Mouse (Mus musculus): ENCODE results near the gene Fam57a. TPM values are rescaled to one million over a fixed set of nuclear protein-coding genes. Genes with fewer than 3 reads are reported as not detected.

Gene Fam57a
- polyA plus RNA-seq (2015; fragmentation: Nextera tagmentation; extraction: Ambion mirVana), result 36.9 and 38.8 TPM in 2 replicates

DNA sequence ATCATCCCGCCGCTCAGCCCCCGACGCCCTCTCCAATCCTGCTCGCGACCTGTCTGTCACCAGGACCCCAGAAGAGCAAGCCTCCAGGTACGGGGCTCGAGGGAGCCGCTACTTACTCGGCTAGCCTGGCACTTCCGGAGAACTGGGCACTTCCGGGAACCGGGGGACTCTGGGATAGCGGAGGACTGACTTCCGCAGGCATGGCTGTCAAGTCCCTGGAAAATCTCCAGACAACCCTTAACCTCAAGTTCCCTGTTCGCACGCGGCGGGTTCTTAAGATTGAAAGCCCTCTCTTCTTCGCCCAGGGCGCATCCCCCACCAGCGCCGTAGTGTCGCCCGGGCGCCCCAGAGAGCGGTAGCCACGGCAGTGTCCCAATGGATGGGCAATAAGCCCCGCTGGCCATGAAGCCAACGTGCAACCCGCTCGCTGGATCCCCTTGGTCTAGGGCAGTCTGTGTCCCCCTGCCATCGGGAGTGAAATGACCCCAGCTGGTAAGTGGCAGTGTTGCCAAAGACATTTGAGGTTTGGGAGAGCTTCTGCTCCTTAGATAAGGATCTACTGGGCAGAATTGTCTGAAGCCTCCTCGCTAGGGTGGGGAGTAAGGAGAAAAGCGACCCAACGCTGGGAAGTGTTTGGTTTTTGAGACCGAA is at the start of gene Fam57a, which contains the start of gene Vps53:
TSS of gene Fam57a (plus strand) at position 177 of the 651 bp plus-strand sequence.
TSS of gene Vps53 (minus strand) at position 153 of the 651 bp plus-strand sequence.
- under 1% methylated on average over 36 of the region's 37 CpGs for WGBS
- ATAC-seq (ENCODE audit: low read depth), result peak; percentile 90
- peaks cover 7% of the 10 kb centered on the region for H3K4me1 ChIP-seq (replicated peaks; ENCODE audit: control insufficient read depth, insufficient read depth, low read length)
- peak within 1 kb of the TSS; percentile 84 for H3K9ac ChIP-seq (ENCODE audit: low read length)
- H3K4me2 ChIP-seq (ENCODE audit: low read depth, low read length), result peak within 1 kb of the TSS; percentile 93
- no peaks in the 10 kb centered on the region for H3K27me3 ChIP-seq (ENCODE audit: control insufficient read depth, insufficient read depth, low read depth, low read length)
- peak within 1 kb of the TSS; percentile 60 for H3K27ac ChIP-seq (ENCODE audit: low read length)
- no peaks in the 10 kb centered on the region for H3K9me3 ChIP-seq (ENCODE audit: control insufficient read depth, low read length)
- 0 out of 2 replicates have a peak, but pooled peaks cover 2% of the 10 kb centered on the region for H3K36me3 ChIP-seq (ENCODE audit: control insufficient read depth, insufficient read depth, low read length)
- H3K4me3 ChIP-seq (ENCODE audit: low read length), result peak within 1 kb of the TSS; percentile 78

DNA sequence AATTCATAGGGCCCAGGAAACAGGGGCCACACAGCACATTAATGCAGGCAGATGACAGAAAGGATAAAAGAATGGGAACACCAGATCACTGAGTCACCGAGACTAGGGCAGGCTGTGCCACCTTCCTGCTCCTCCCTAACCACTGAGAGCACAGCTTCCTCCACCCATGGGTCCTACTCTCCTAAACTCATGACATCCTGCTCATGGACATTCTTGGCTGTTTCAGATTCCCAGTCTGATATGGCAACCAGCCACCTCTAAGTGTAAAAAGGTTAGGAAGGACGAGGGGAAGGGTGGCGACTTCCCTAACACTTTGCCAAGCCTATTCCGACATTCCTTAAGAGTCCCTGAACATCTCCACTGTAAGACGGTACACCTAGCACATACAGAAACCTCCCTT is 48.6 kb upstream of the Fam57a start:
- 0 out of 2 replicates have a peak overlapping the region, but pooled peaks have one; percentile 25 for H3K27ac ChIP-seq (ENCODE audit: low read length)
- peaks cover 2% of the 10 kb centered on the region for H3K4me1 ChIP-seq (replicated peaks; ENCODE audit: control insufficient read depth, insufficient read depth, low read length)
- ATAC-seq (ENCODE audit: low read depth), result no peak
- H3K4me3 ChIP-seq (ENCODE audit: low read length), result no peak overlapping the region
- no peak overlapping the region for H3K4me2 ChIP-seq (ENCODE audit: low read depth, low read length)
- 59% methylated on average over 5 of the region's 5 CpGs for WGBS
- peaks cover 4% of the 10 kb centered on the region; the same call in 1 of the 2 replicates for H3K36me3 ChIP-seq (ENCODE audit: control insufficient read depth, insufficient read depth, low read length)
- H3K27me3 ChIP-seq (ENCODE audit: control insufficient read depth, insufficient read depth, low read depth, low read length), result no peaks in the 10 kb centered on the region
- H3K9me3 ChIP-seq (ENCODE audit: control insufficient read depth, low read length), result no peaks in the 10 kb centered on the region
- H3K9ac ChIP-seq (ENCODE audit: low read length), result no peak overlapping the region

DNA sequence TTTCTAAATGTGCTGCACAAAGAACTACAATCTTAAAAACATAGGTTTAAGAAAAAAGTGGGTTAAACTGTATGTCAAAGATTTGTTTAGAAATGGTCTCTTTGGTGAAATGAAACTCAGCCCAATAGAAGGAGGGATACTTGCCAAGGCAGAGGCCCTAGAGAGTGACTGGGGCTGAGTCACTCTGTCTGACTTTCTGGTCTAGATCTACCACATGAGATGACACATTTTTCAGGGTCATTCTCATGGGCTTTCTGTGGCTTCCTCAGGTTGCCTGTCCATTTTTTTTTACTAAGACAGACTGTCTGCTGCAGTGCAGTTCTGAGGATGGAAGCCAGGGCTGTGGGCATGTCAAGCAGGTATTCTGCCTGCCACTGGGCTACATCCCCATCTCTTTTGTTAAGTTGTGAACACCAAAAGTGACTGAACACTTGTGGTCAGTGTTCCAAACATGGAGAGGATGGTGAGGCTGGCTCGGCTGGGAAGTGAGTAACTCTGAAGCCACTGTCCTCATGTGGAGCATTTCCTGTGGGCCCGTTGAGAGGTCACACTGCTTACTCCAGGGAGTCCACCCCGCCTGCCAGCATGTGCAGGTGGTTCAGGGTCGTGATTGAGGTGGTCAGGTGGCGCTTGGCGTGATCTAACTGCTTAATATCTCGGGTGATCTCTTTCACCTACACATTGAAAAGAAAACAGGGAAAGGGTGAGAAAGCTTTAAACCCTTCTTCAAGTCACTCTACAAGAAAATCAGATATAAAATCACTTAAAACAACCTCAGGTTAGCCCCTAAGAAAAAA is 43.6 kb upstream of the Fam57a start:
- H3K4me2 ChIP-seq (ENCODE audit: low read depth, low read length), result no peak overlapping the region
- ATAC-seq (ENCODE audit: low read depth), result no peak
- H3K9me3 ChIP-seq (ENCODE audit: control insufficient read depth, low read length), result no peaks in the 10 kb centered on the region
- no peak overlapping the region for H3K4me3 ChIP-seq (ENCODE audit: low read length)
- H3K9ac ChIP-seq (ENCODE audit: low read length), result no peak overlapping the region
- 79% methylated on average over 7 of the region's 7 CpGs for WGBS
- H3K27ac ChIP-seq (ENCODE audit: low read length), result no peak overlapping the region
- H3K4me1 ChIP-seq (replicated peaks; ENCODE audit: control insufficient read depth, insufficient read depth, low read length), result no peaks in the 10 kb centered on the region
- H3K27me3 ChIP-seq (ENCODE audit: control insufficient read depth, insufficient read depth, low read depth, low read length), result no peaks in the 10 kb centered on the region
- H3K36me3 ChIP-seq (ENCODE audit: control insufficient read depth, insufficient read depth, low read length), result peaks cover 8% of the 10 kb centered on the region

DNA sequence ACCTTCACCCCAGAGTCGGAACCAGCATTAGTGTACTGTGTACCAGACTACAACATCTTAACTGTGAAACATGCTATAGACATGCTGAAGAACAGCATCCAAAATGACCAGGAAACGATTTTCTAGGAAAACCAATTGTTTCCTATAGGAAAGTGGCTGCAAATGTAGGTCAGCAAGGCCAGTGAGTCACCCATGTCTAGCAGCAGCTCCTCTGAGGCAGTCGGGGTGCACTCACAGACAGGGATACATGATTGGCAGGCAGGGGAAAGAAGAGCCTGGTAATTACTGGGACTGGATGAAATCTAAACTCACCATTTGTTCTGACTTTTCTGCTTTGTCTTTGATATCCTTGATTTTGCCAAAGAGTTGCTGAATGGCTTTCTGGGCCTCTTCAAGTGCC is 41.5 kb upstream of the Fam57a start:
- whole genome bisulfite sequencing, result 77% methylated on average over 3 of the region's 3 CpGs
- no peak overlapping the region for H3K9ac ChIP-seq (ENCODE audit: low read length)
- peaks cover 8% of the 10 kb centered on the region for H3K36me3 ChIP-seq (ENCODE audit: control insufficient read depth, insufficient read depth, low read length)

DNA sequence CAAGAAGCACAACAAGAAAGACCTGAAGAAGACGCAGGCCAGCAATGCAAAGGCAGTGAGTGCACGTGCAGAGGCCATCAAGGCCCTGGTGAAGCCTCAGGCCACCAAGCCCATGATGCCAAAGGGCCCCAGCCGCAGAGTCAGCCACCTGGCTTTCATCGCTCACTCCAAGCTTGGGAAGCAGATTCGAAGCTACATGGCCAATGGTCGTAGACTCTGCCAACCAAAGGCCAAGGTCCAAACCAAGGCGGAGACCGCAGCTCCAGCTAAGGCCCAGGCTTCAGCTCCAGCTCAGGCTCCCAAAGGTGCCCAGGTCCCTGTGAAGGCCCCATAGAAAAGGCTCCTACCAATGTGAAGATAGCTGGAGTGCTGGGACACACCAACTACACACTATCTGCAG is 35.1 kb upstream of the Fam57a start:
- Histone ChIP-seq H3K4me2 (ENCODE audit: low read depth, low read length) (no peak overlapping the region), H3K27ac (ENCODE audit: low read length) (no peak overlapping the region), H3K36me3 (ENCODE audit: control insufficient read depth, insufficient read depth, low read length) (no peaks in the 10 kb centered on the region), H3K4me3 (ENCODE audit: low read length) (no peak overlapping the region), H3K4me1 (replicated peaks; ENCODE audit: control insufficient read depth, insufficient read depth, low read length) (peaks cover 28% of the 10 kb centered on the region), H3K9ac (ENCODE audit: low read length) (no peak overlapping the region), H3K27me3 (ENCODE audit: control insufficient read depth, insufficient read depth, low read depth, low read length) (no peaks in the 10 kb centered on the region), H3K9me3 (ENCODE audit: control insufficient read depth, low read length) (no peaks in the 10 kb centered on the region)
- ATAC-seq (ENCODE audit: low read depth), result no peak
- WGBS, result 90% methylated on average over 8 of the region's 8 CpGs

More for the DNA sequence above, 41.5 kb upstream of the Fam57a start:
- no peak for ATAC-seq (ENCODE audit: low read depth)
- Histone ChIP-seq H3K4me2 (ENCODE audit: low read depth, low read length) (no peak overlapping the region), H3K4me1 (replicated peaks; ENCODE audit: control insufficient read depth, insufficient read depth, low read length) (no peaks in the 10 kb centered on the region), H3K27me3 (ENCODE audit: control insufficient read depth, insufficient read depth, low read depth, low read length) (no peaks in the 10 kb centered on the region), H3K9me3 (ENCODE audit: control insufficient read depth, low read length) (no peaks in the 10 kb centered on the region), H3K4me3 (ENCODE audit: low read length) (no peak overlapping the region), H3K27ac (ENCODE audit: low read length) (no peak overlapping the region)

DNA sequence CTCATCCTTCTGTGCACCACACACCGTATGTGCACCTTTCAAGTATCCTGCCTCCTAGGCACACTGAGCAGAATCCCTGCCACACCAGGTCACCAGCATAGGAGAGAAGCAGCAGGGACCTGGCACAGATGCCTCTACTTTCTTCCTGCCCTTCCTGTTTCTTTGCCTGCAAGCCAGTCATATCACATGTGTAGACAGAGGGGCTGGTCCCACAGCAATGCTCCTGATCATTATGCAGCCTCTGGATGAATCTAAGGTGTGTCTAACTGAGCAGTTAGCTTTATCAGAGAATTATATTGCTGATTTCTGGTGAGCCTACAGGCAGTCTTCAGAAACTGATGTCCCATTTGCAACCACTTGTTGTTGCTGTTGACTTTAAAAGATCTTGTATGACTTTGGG is 34.3 kb upstream of the Fam57a start:
- no peaks in the 10 kb centered on the region for H3K36me3 ChIP-seq (ENCODE audit: control insufficient read depth, insufficient read depth, low read length)
- WGBS, result 96% methylated on average over 1 of the region's 1 CpGs

GRCm38 (mm10) chr11:76146187-76147010 is 33.1 kb upstream of the Fam57a start:
- Histone ChIP-seq H3K9me3 (ENCODE audit: control insufficient read depth, low read length) (no peaks in the 10 kb centered on the region), H3K36me3 (ENCODE audit: control insufficient read depth, insufficient read depth, low read length) (no peaks in the 10 kb centered on the region), H3K27me3 (ENCODE audit: control insufficient read depth, insufficient read depth, low read depth, low read length) (no peaks in the 10 kb centered on the region), H3K4me3 (ENCODE audit: low read length) (no peak overlapping the region), H3K4me2 (ENCODE audit: low read depth, low read length) (no peak overlapping the region), H3K4me1 (replicated peaks; ENCODE audit: control insufficient read depth, insufficient read depth, low read length) (peaks cover 28% of the 10 kb centered on the region), H3K9ac (ENCODE audit: low read length) (no peak overlapping the region), H3K27ac (ENCODE audit: low read length) (peak overlapping the region; percentile 22)
- WGBS, result 65% methylated on average over 8 of the region's 8 CpGs
- no peak for ATAC-seq (ENCODE audit: low read depth)

More for the DNA sequence above, 34.3 kb upstream of the Fam57a start:
- Histone ChIP-seq H3K4me1 (replicated peaks; ENCODE audit: control insufficient read depth, insufficient read depth, low read length) (peaks cover 28% of the 10 kb centered on the region), H3K9ac (ENCODE audit: low read length) (no peak overlapping the region), H3K9me3 (ENCODE audit: control insufficient read depth, low read length) (no peaks in the 10 kb centered on the region), H3K4me2 (ENCODE audit: low read depth, low read length) (no peak overlapping the region), H3K27me3 (ENCODE audit: control insufficient read depth, insufficient read depth, low read depth, low read length) (no peaks in the 10 kb centered on the region), H3K27ac (ENCODE audit: low read length) (no peak overlapping the region), H3K4me3 (ENCODE audit: low read length) (no peak overlapping the region)
- no peak for ATAC-seq (ENCODE audit: low read depth)

GRCm38 (mm10) chr11:76148055-76149008 is 31.1 kb upstream of the Fam57a start:
- Histone ChIP-seq H3K9ac (ENCODE audit: low read length) (no peak overlapping the region), H3K27me3 (ENCODE audit: control insufficient read depth, insufficient read depth, low read depth, low read length) (no peaks in the 10 kb centered on the region), H3K4me1 (replicated peaks; ENCODE audit: control insufficient read depth, insufficient read depth, low read length) (peaks cover 28% of the 10 kb centered on the region), H3K4me2 (ENCODE audit: low read depth, low read length) (no peak overlapping the region), H3K27ac (ENCODE audit: low read length) (peak overlapping the region; percentile 62), H3K36me3 (ENCODE audit: control insufficient read depth, insufficient read depth, low read length) (no peaks in the 10 kb centered on the region), H3K4me3 (ENCODE audit: low read length) (no peak overlapping the region), H3K9me3 (ENCODE audit: control insufficient read depth, low read length) (no peaks in the 10 kb centered on the region)
- peak; percentile 75 for ATAC-seq (ENCODE audit: low read depth)
- 35% methylated on average over 8 of the region's 8 CpGs for WGBS

Data from lung, embryonic 16.5 days (tissue).